ENCODE assay signal across 18 mouse cellular contexts in the genomic region with DNA sequence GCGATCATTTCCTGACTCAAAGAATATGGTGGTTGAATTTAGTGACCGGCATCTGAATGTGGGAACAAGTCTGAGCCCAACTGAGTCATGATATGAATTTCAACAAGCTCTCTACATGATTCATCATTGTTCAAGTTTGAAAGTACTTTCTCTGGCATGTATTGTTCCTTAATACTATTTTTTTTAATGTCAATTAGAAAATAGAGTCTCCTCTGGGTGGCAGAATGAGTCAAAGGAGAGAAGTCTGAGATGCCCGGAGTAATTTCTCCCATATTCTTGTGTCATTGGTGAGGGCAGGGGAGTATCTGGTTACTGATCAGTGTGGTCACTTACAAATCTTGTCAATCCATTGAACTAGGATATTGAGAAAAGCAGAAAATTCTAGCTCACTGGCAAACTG.
A peak's percentile ranks its signal among the peaks of the same experiment; 100 is the strongest.
DNase-seq lines count a peak whose midpoint lies in the region; ATAC-seq and TF ChIP-seq lines count a peak whose summit lies in the region.
"Had no signal": no experiment of that assay in that cellular context is flagged by ENCODE, and none has a peak within 500 bp of the region (broad histone marks: within the 10 kb centered on the region; RNA-seq: fewer than 3 reads in every experiment).

No protein-coding gene starts in this region.

- 71% methylated on average over 3 of the region's 3 CpGs for WGBS in midbrain, postnatal 0 days
- 86% methylated on average over 3 of the region's 3 CpGs for WGBS in midbrain, embryonic 11.5 days

- TF ChIP-seq EP300 in MEL (IDR thresholded peaks at IDR 0.05; ENCODE audit: low read depth in 1 of 2, low read length in 2 of 2): no peak

- H3K4me2 ChIP-seq in midbrain, postnatal 0 days (ENCODE audit: low read depth, low read length, poor library complexity, severe bottlenecking): no peak overlapping the region
- H3K4me2 ChIP-seq in midbrain, embryonic 11.5 days: no peak overlapping the region
- H3K4me2 ChIP-seq: forebrain, embryonic 13.5 days; heart, embryonic 11.5 days; heart, embryonic 15.5 days; hindbrain, embryonic 14.5 days had no signal

- TF ChIP-seq RAD21 in MEL (IDR thresholded peaks at IDR 0.05; ENCODE audit: low read depth, low read length): peak; percentile 51

- 0 out of 2 replicates have a peak, but pooled peaks have one; percentile 11 for TF ChIP-seq CTCF in midbrain, postnatal 0 days (IDR thresholded peaks at IDR 0.05)
- TF ChIP-seq CTCF in MEL (IDR thresholded peaks at IDR 0.05 in 2 of 3, conservative IDR thresholded peaks at IDR 0.05 in 1 of 3; ENCODE audit: control insufficient read depth in 1 of 3, insufficient read depth in 1 of 3, low read depth in 2 of 3, low read length in 3 of 3, poor library complexity in 1 of 3, severe bottlenecking in 1 of 3): peak in 1 of 3 experiments; percentile 33; a peak in 2 of 6 replicates

- peak; percentile 26 for DNase-seq in midbrain, postnatal 0 days (ENCODE audit: low spot score)
- no peak for DNase-seq in midbrain, embryonic 11.5 days (ENCODE audit: low spot score, missing footprints)
- peak; percentile 17 for DNase-seq in MEL (ENCODE audit: low read depth, low spot score)
- no peak for DNase-seq in adrenal gland, postnatal 10 days
- DNase-seq in urinary bladder, adult 2 months (ENCODE audit: low spot score): no peak
- DNase-seq: adrenal gland, postnatal 14 days; cerebellum, adult 18-20 months; cerebellum, adult 9-11 months; forebrain, postnatal 0 days; gastrocnemius, postnatal 14 days; heart, adult 2 months had no signal

- TF ChIP-seq POLR2A in MEL (IDR thresholded peaks at IDR 0.05; ENCODE audit: control insufficient read depth in 1 of 2, insufficient read depth in 1 of 2, low read depth in 1 of 2, low read length in 2 of 2, poor library complexity in 1 of 2): no peak

- no peaks in the 10 kb centered on the region for H3K36me3 ChIP-seq in midbrain, postnatal 0 days (ENCODE audit: insufficient read depth, low read length)
- no peaks in the 10 kb centered on the region for H3K36me3 ChIP-seq in midbrain, embryonic 11.5 days (ENCODE audit: control insufficient read depth, insufficient read depth, low read length)
- H3K36me3 ChIP-seq in MEL (ENCODE audit: control insufficient read depth in 1 of 2, insufficient read depth in 2 of 2, low read length in 2 of 2): peaks cover 0 to 14% of the 10 kb centered on the region in 2 experiments; a peak in 2 of 4 replicates
- H3K36me3 ChIP-seq: embryonic facial prominence, embryonic 10.5 days; heart, embryonic 15.5 days; hindbrain, embryonic 10.5 days had no signal

- no peak for ATAC-seq in midbrain, postnatal 0 days (ENCODE audit: low FRiP score)
- no peak for ATAC-seq in midbrain, embryonic 11.5 days (ENCODE audit: low FRiP score)
- ATAC-seq in megakaryocyte progenitor cell, adult 5-6 weeks (replicated peaks; ENCODE audit: poor library complexity): peak; percentile 9; the same call in 1 of the 2 replicates
- ATAC-seq: forebrain, embryonic 13.5 days; forebrain, postnatal 0 days had no signal

- H3K9ac ChIP-seq in midbrain, postnatal 0 days (replicated peaks; ENCODE audit: low read length, poor library complexity, severe bottlenecking): no peak overlapping the region
- no peak overlapping the region for H3K9ac ChIP-seq in midbrain, embryonic 11.5 days (ENCODE audit: low read length)
- H3K9ac ChIP-seq in MEL (ENCODE audit: control insufficient read depth, low read depth, low read length, poor library complexity, severe bottlenecking): no peak overlapping the region
- H3K9ac ChIP-seq: forebrain, embryonic 13.5 days; forebrain, postnatal 0 days; heart, embryonic 15.5 days; hindbrain, embryonic 14.5 days had no signal

- H3K4me3 ChIP-seq in midbrain, postnatal 0 days (ENCODE audit: low read depth, low read length): no peak overlapping the region
- no peak overlapping the region for H3K4me3 ChIP-seq in midbrain, embryonic 11.5 days (ENCODE audit: low read depth, low read length)
- no peak overlapping the region for H3K4me3 ChIP-seq in MEL (ENCODE audit: control insufficient read depth in 1 of 2, insufficient read depth in 1 of 2, low read depth in 2 of 2, low read length in 2 of 2)
- H3K4me3 ChIP-seq: embryonic facial prominence, embryonic 10.5 days; forebrain, embryonic 13.5 days; heart, adult 2 months; heart, embryonic 15.5 days; hindbrain, embryonic 10.5 days had no signal

- H3K27ac ChIP-seq in midbrain, postnatal 0 days (ENCODE audit: low read depth, low read length): no peak overlapping the region
- no peak overlapping the region for H3K27ac ChIP-seq in midbrain, embryonic 11.5 days (ENCODE audit: low read depth, low read length)
- no peak overlapping the region for H3K27ac ChIP-seq in MEL (ENCODE audit: control insufficient read depth, low read depth, low read length)
- H3K27ac ChIP-seq: embryonic facial prominence, embryonic 10.5 days; forebrain, embryonic 13.5 days; heart, adult 2 months; heart, embryonic 15.5 days; hindbrain, embryonic 10.5 days; hindbrain, embryonic 14.5 days had no signal

- no peaks in the 10 kb centered on the region for H3K79me2 ChIP-seq in MEL (ENCODE audit: control insufficient read depth, insufficient read depth, low read length, poor library complexity)

- H3K4me1 ChIP-seq in midbrain, postnatal 0 days (ENCODE audit: insufficient read depth, low read length): no peaks in the 10 kb centered on the region
- no peaks in the 10 kb centered on the region for H3K4me1 ChIP-seq in midbrain, embryonic 11.5 days (ENCODE audit: control insufficient read depth, insufficient read depth, low read length)
- peaks cover 0 to 7% of the 10 kb centered on the region in 2 experiments; a peak in 2 of 4 replicates for H3K4me1 ChIP-seq in MEL (ENCODE audit: control insufficient read depth in 1 of 2, insufficient read depth in 2 of 2, low read length in 2 of 2)
- H3K4me1 ChIP-seq: embryonic facial prominence, embryonic 10.5 days; forebrain, embryonic 13.5 days; heart, embryonic 15.5 days; hindbrain, embryonic 10.5 days had no signal

- no peaks in the 10 kb centered on the region for H3K27me3 ChIP-seq in midbrain, postnatal 0 days (ENCODE audit: insufficient read depth, low read length)
- no peaks in the 10 kb centered on the region for H3K27me3 ChIP-seq in midbrain, embryonic 11.5 days (ENCODE audit: control insufficient read depth, insufficient read depth, low read length)
- H3K27me3 ChIP-seq in MEL (ENCODE audit: control insufficient read depth in 1 of 2, insufficient read depth in 2 of 2, low read length in 2 of 2): no peaks in the 10 kb centered on the region
- H3K27me3 ChIP-seq: forebrain, embryonic 13.5 days; heart, embryonic 15.5 days had no signal

- H3K9me3 ChIP-seq in midbrain, postnatal 0 days (ENCODE audit: low read length): no peaks in the 10 kb centered on the region
- H3K9me3 ChIP-seq in midbrain, embryonic 11.5 days (ENCODE audit: control insufficient read depth, low read length): no peaks in the 10 kb centered on the region
- no peaks in the 10 kb centered on the region for H3K9me3 ChIP-seq in MEL (replicated peaks; ENCODE audit: insufficient read depth, low read length)
- H3K9me3 ChIP-seq: embryonic facial prominence, embryonic 10.5 days; forebrain, embryonic 13.5 days; heart, embryonic 15.5 days; hindbrain, embryonic 10.5 days had no signal

TF ChIP-seq in MEL, 35 proteins besides CTCF, POLR2A, EP300 and RAD21:
- TF ChIP-seq ZNF384 (IDR thresholded peaks at IDR 0.05; ENCODE audit: low read depth, low read length): peak; percentile 60
- TF ChIP-seq NRF1 (IDR thresholded peaks at IDR 0.05; ENCODE audit: insufficient read depth, low read depth, low read length, poor library complexity, severe bottlenecking): no peak
- TF ChIP-seq SMC3 (IDR thresholded peaks at IDR 0.05; ENCODE audit: low read depth, low read length): peak; percentile 45
- TF ChIP-seq SIN3A (IDR thresholded peaks at IDR 0.05; ENCODE audit: low read length): no peak
- TF ChIP-seq ZC3H11A (IDR thresholded peaks at IDR 0.05; ENCODE audit: low read depth, low read length): peak; percentile 47

Comparison
In these comparisons a context has a peak if more than half of its experiments do, and no peak if none do; other contexts are left out.
1. DNase-seq: peak in midbrain, postnatal 0 days (single experiment) and MEL (single experiment); none in midbrain, embryonic 11.5 days (single experiment), adrenal gland, postnatal 10 days (single experiment) and urinary bladder, adult 2 months (single experiment).